Mouse (Mus musculus) liver, adult (tissue): ENCODE data around the gene Rtp2.
A peak's percentile ranks its signal among the peaks of the same experiment; 100 is the strongest.

Source experiments
- GATA4 ChIP-seq: IDR thresholded peaks from 2 replicates; pipeline ENCODE4 v1.6.1; 2014; ENCODE audit warnings: mild to moderate bottlenecking, low read length; ENCODE audit not compliant: insufficient replicate concordance

Gene Rtp2

GRCm38 (mm10) chr16:23963896-23964668 is 31.9 kb upstream of the Rtp2 start:
- TF ChIP-seq GATA4 = no peak

GRCm38 (mm10) chr16:23962401-23962800 is 30.2 kb upstream of the Rtp2 start:
- no peak for TF ChIP-seq GATA4

- no peak for TF ChIP-seq GATA4
Observed at GRCm38 (mm10) chr16:23958938-23959337, 26.7 kb upstream of the Rtp2 start.

GRCm38 (mm10) chr16:23953959-23954260 is 21.7 kb upstream of the Rtp2 start:
- TF ChIP-seq GATA4 = no peak

- no peak for TF ChIP-seq GATA4
Observed at GRCm38 (mm10) chr16:23953189-23953958, 21.2 kb upstream of the Rtp2 start.

GRCm38 (mm10) chr16:23952101-23952727 is 20.0 kb upstream of the Rtp2 start:
- TF ChIP-seq GATA4 = no peak

- TF ChIP-seq GATA4 = no peak
Observed at GRCm38 (mm10) chr16:23947654-23948053, 15.5 kb upstream of the Rtp2 start.

GRCm38 (mm10) chr16:23944801-23945200 is 12.6 kb upstream of the Rtp2 start:
- TF ChIP-seq GATA4 = no peak

GRCm38 (mm10) chr16:23934397-23934796 is 2.2 kb upstream of the Rtp2 start:
- TF ChIP-seq GATA4 = no peak

GRCm38 (mm10) chr16:23931275-23931674 is 919 bp downstream of the Rtp2 start:
- TF ChIP-seq GATA4 = no peak

- TF ChIP-seq GATA4 = no peak
Observed at GRCm38 (mm10) chr16:23930426-23931073, 1.6 kb downstream of the Rtp2 start.

- no peak for TF ChIP-seq GATA4
Observed at GRCm38 (mm10) chr16:23927301-23928114, 4.7 kb downstream of the Rtp2 start.

GRCm38 (mm10) chr16:23922906-23923305 is 9.3 kb downstream of the Rtp2 start:
- TF ChIP-seq GATA4 = no peak

- TF ChIP-seq GATA4 = no peak
Observed at GRCm38 (mm10) chr16:23921697-23922096, 10.5 kb downstream of the Rtp2 start.

GRCm38 (mm10) chr16:23919418-23919817 is 12.8 kb downstream of the Rtp2 start:
- TF ChIP-seq GATA4 = peak; percentile 76; the same call in 1 of the 2 replicates
